Mouse (Mus musculus): ENCODE data around the gene Mlx.

The Mlx gene

DNA sequence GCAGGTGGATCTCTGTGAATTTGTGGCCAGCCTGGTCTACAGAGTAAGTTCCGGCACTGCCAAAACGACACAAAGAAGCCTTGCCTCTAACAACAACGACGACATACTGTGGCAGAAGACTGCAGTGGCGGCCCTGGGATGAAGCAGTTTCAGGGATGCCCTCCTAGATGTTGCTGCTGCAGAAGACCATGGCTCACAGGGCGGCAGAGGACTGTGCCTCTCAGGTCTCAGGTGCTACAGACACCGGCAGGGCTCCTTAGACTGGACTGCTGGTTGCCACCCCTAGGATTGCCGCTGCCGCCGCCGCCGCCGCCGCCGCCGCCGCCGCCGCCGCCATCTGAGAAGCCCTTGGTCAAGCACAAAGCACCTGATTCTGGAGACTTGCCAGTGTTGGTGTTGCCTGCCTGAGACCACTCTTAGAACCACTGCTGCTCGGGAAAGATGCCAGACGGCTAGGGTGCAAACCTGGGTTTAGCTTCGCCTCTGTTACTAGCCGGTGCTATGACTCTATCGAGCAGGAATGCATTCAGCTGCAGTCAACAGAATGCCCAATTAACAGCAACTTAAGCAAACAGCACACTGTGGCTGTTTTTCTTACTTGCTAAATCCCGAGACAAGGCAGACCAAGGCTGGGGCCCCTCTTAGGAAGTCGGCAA is 53.2 kb downstream of the Mlx start:
- no peak for DNase-seq (ENCODE audit: low spot score)

- no peak for DNase-seq (ENCODE audit: low spot score)
Measured at GRCm38 (mm10) chr11:101141088-101141487, 54.0 kb downstream of the Mlx start.

Data from spleen, adult 12 weeks (tissue).